Mouse (Mus musculus) telencephalon, adult 2 months (tissue): ENCODE results near the gene Epo.

ENCODE experiments used
- DNase-seq: peaks from one replicate; pipeline ENCODE4 v3.0.0-alpha.2; 2011; ENCODE audit warnings: low read depth, low spot score

Epo gene

GRCm38 (mm10) chr5:137519691-137520550 lies 13.1 kb downstream of the Epo start:
- DNase-seq: no peak

GRCm38 (mm10) chr5:137518436-137518835 lies 14.6 kb downstream of the Epo start, which contains the start of gene Gigyf1:
Gene Gigyf1 (plus strand): TSS chr5:137518548.
- DNase-seq: no peak

- no peak for DNase-seq
These were observed 18.2 kb downstream of the Epo start for GRCm38 (mm10) chr5:137514811-137515210.

GRCm38 (mm10) chr5:137513951-137514721 lies 18.9 kb downstream of the Epo start:
- no peak for DNase-seq

- no peak for DNase-seq
These were observed 19.9 kb downstream of the Epo start for GRCm38 (mm10) chr5:137512847-137513794.

GRCm38 (mm10) chr5:137511706-137512105 lies 21.3 kb downstream of the Epo start:
- no peak for DNase-seq

GRCm38 (mm10) chr5:137510573-137511390 lies 22.3 kb downstream of the Epo start:
- no peak for DNase-seq

- DNase-seq: no peak
These were observed 23.0 kb downstream of the Epo start for GRCm38 (mm10) chr5:137510014-137510501.

GRCm38 (mm10) chr5:137504041-137504440 lies 29.0 kb downstream of the Epo start:
- DNase-seq: no peak

- peak; percentile 41 for DNase-seq
These were observed 30.4 kb downstream of the Epo start for GRCm38 (mm10) chr5:137502667-137503110.

- peak; percentile 99 for DNase-seq
These were observed 31.1 kb downstream of the Epo start, which contains the start of gene Pop7 for GRCm38 (mm10) chr5:137501709-137502666. Gene Pop7 (minus strand): TSS chr5:137502518.

- DNase-seq: no peak
These were observed 32.9 kb downstream of the Epo start for GRCm38 (mm10) chr5:137500186-137500585.

- no peak for DNase-seq
These were observed 39.2 kb downstream of the Epo start for GRCm38 (mm10) chr5:137493831-137494230.

- no peak for DNase-seq
These were observed 41.5 kb downstream of the Epo start for GRCm38 (mm10) chr5:137491559-137491958.

- no peak for DNase-seq
These were observed 45.4 kb downstream of the Epo start for GRCm38 (mm10) chr5:137487616-137488015.

- DNase-seq: no peak
These were observed 47.2 kb downstream of the Epo start for GRCm38 (mm10) chr5:137485851-137486155.

GRCm38 (mm10) chr5:137485071-137485850 lies 47.8 kb downstream of the Epo start:
- DNase-seq: no peak

GRCm38 (mm10) chr5:137481897-137482296 lies 51.1 kb downstream of the Epo start:
- no peak for DNase-seq
